Mouse (Mus musculus) v-Abl transformed pro-B cells (cell line): ENCODE measurements around the gene Asl.

Experiments used
- in situ Hi-C, 2 experiments: fragments of 400-800 bp; cut with MboI; formaldehyde crosslinking; loops; one replicate each; pipeline ENCODE4 v1.15.1; 2025; ENCODE audit not compliant: unreplicated experiment in 2 of 2

The Asl gene

DNA sequence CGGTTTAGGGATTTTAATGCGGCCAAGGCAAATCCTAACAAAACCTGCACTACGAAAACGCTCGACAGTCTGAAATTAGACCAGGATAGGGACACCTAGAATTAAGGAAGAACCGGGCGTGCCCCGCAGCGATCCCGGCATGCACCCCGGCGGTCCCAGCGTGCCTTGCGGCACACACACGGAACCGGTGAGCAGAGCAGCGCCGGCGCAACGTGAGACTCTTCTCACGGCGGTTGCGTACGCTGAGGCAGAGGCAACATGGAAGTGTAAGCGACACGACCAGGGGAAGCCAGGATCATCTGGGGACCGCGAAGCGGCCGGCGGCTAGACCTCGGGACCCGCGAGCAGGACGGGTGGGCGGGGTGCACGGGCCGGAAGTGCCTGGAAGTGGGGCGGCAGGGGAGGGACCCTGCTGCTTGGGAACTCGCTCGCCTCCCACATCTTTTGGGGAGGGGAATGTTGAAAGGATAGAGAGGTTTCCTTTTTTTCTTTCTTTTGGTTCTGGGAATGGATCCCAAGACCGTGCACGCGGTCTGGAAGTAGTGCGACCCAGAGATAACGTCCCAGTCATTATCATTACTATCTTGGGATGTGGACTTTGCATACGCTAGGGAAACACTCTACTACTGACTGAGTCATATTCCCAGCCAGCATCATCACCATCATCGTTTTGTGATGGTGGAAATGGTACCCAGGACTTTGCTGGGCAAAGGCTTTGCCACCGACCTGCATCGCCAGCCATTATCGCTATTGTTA, at the start of gene Asl, which contains the start of gene Crcp:
Asl (minus strand) TSS at position 106 of the 756 bp plus-strand sequence.
Crcp (plus strand) TSS at position 149 of the 756 bp plus-strand sequence.
- in situ Hi-C loops, result loop anchor here in 1 of 2 experiments (10.0 kb wide), 1 partner anchor 225 kb away; the partner anchor contains the start of genes Sbds and Tyw1

DNA sequence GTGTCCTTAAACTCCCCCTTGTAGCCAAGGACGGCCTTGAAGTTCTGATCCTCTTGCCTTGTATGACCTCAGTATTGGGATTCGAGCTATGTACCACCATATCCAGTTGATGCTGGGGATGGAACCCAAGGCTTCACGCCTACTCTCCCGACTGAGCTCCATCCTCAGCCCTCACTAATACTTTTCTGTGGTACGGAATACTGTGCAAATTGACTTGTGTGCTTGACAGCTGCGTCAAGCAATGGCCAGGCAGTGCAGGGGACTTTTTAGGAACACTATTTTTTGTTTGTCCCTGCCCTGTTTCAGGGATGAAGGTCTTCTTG, 49.7 kb upstream of the Asl start:
- in situ Hi-C loops, result no loop called here

DNA sequence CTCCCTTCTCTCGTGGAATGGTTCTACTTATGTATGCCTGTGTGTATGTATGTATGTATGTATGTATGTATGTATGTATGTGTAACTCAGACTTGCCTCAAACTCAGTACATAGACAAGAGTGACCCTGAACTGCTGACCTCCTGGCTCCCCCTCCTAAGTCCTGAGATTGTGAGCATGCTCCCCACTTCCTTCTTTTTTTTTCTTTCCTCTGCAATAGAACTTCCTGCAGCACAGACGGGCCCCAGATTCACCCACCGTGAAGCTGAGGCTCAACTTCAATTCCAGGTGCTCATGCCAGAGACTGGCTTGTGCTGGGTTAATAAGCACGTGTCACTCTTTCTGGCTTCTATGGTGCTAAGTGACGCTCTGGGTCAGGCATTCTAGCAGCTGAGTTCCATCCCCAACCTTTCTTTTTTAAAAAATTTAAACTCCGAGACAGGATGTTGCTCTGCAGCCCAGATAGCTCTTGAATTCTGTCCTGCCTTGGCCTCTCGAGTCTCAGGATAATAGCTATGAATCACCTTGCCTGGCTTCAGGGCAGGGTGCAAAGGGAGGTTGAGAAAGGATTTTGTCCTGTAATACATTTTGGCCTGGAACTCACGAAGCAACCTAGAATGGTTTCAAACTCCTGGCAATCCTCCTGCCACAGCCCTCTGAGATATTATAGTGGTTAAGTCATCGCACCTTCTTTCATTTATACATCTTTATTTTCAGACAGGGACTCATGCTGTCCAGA, 49.2 kb upstream of the Asl start:
- in situ Hi-C loops, result no loop called here

DNA sequence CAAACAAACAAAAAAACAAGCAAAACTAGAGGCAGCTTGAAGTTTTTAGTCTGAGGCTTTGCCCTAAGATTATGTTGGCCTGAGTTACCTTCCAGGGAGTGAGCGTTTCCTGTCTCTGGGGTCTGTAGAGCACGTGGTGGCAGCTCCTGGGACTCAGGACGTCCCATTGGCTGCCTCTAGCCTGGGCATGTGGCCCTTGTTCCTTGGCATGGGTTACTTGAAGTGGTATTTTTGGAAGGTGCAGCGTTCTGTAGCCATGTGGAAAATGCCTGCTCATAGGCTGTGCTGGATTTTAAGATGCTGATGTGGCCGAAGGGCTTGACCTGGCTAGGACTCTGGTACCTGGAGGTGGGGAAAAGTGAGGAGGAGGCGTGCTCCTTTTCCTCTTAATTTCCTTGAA, 47.3 kb upstream of the Asl start:
- in situ Hi-C loops, result no loop called here

DNA sequence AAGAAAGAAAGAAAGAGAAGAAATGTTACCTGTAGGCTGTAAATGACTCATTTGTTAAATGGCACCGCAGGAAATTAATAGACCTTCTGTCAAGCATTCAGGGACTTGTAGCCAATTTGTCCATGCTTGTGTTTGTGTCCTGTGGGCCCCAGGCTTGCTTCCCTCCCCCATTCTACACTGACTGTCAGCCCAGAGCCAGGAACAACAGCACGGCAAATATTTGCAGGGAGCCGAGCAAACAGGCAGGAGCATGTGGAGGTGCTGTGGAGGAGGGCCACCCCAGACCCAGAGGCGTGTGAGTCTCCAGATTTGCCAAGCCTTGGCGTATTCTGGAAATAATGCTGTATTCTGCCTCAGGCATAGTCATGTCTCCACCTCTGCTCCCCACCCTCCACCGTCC, 45.4 kb upstream of the Asl start:
- in situ Hi-C loops, result no loop called here

DNA sequence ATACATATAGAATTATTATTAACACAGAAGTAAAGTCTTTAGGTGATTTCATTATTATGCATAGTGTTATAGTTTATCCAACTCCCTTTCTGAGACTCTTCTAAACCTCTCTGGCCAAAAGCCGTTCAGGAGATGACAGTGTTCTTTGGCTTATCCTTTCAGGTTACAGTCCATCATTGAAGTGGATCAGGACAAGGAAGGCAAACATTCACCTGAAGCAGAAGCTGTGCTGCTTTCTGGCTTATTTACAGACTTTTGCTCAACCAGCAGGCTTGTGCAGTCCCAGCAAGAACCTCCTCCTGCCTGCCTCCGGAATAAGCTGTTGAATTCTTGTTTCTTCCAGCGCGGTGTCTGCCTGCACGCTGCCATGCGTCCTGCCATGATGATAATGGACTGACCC, 44.0 kb upstream of the Asl start, which contains the start of gene Tpst1:
Tpst1 (plus strand) TSS at position 301 of the 400 bp plus-strand sequence.
- in situ Hi-C loops, result no loop called here

DNA sequence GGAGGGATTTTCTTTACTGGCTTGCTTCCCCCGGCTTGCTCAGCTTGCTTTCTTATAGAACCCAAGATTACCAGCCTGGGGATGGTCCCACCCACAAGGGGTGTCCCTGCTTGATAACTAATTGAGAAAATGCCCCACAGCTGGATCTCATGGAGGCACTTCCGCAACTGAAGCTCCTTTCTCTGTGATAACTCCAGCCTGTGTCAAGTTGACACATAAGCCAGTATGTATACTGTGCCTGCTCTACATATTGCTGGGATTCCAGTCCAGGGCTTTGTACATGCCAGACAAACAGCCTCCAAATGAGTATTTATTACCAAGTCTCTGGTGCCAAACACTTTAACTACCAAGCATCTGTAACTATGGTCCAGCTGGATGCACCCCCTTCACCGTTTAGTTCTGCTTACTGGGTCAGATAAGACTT, 38.8 kb upstream of the Asl start:
- in situ Hi-C loops, result no loop called here

DNA sequence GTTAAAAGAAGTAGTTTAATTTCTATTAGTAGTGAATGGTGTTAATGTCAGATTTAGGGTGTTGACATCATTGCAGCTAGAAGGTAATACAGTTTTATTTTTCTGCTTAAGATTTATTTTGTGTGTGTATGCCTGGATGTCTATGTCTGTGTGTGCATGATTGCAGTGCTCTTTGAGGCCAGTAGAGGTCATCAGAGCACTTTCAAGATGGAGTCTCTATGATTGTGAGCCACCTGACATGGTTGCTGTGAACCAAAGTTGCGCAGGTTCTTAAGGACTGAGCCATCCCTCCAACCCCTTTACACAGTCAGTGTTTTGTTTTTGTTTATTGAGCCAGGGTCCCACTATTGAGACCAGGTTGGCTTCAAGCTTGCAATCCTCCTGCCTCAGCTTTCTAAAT, 36.5 kb upstream of the Asl start:
- in situ Hi-C loops, result no loop called here

DNA sequence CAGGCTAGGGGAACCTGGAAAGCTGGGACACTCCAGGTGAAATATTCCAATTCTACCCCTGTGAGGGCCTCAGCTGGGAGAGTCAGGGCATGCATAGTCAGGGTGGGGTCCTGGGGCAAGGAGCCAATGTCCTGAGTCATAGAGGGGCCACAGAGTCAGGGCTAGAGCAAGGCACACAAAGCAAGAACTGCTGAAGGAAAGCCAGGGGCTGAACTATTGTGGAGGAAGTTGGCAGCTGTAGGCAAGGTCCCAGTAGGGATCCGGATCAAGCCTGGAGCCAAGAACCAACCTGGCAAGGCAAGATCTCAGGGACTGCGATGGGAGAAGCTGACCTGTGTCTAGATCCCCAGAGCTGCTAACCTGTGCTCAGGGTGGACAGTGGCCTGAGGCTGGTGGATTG, 34.7 kb upstream of the Asl start:
- in situ Hi-C loops, result no loop called here

DNA sequence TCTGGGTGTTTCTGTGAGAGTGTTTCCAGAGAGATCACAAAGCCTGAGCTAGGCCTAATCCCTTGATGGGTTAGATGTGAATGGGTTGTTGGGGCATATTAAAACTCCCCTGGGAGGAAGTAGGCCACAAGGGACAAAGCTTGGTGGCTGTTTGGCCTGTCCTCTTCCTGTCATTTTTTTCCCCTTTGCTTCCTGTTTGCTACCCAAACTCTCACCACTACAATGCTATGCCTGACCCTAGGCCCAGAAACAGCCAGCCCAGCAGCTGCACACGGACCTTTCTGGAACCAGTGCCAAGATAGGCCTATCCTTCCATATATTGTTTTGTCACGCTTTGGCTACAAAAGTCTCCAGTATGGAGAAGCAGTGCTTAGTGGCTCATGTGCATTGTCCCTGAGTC, 33.0 kb upstream of the Asl start:
- in situ Hi-C loops, result no loop called here

DNA sequence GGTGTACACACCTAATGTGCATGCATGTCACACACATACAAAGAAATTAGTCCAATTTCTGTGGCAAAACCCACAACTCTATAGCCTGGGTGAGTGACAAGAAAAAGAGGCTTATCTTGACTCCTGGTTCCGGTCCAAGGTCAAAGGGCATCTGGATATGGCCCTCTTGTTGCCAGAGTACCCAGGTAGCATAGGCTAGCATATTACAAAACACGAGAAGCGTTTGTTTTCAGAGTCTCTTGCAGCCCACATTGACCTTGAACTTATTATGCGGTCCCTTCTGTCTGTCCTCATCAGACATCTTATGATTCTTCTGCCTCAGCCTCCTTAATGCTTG, 31.2 kb upstream of the Asl start:
- in situ Hi-C loops, result no loop called here

DNA sequence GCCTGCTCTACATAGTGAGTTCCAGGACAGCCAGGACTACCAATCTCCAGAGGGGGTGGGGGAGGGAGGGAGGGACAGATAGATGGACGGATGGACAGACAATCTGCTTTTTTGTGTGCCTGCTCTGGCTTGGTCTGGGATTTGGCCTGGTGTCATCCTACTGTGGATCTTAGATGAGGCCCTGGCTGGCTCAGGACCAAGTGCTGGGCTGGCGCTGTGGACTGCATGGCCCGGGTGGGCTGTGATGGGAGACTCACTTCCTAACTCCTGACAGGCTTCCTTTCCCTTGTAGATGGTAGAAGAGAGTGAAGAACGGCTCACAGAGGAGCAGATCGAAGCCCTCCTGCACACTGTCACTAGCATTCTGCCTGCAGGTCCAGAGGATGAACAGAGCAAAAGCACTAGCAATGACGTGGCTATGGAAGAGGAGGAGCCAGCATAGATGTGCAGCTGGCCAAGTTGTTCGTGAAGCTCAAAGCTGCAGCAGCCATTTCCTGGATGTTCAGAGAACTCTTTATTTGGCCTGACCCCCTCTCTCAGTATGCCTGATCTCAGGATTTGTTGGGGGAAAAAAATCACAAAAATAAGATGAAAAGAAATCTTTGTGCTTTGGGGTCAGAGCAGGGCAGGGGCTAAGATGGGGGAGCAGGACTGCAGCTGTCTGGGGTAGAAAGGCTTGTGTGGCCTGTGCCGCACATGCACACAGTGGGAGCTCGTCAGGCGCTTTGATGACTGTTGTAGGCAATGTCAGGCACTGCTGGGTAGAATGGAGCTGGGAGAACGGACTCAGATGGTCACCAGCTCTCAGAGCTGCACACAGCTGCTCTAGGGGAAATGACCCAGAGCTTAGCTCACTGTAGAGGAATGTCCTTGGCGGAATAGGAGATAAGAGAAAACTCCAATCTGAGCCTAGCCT, 30.6 kb upstream of the Asl start:
- in situ Hi-C loops, result no loop called here

DNA sequence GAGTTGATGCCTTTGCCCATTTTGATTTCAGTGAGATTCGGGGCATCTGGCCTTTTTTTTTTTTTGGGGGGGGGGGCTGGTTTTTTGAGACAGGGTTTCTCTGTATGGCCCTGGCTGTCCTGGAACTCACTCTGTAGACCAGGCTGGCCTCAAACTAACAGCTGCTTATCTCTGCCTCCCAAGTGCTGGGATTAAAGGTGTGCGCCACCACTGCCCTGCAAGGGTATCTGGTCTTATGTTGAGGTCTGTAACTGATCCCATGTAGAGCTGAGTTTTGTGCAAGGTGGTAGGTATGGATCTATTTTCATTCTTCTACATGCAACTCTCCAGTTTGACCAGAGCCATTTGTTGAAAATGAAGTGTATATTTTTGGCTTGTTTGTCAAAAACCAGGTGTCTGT, 27.3 kb upstream of the Asl start:
- in situ Hi-C loops, result no loop called here

DNA sequence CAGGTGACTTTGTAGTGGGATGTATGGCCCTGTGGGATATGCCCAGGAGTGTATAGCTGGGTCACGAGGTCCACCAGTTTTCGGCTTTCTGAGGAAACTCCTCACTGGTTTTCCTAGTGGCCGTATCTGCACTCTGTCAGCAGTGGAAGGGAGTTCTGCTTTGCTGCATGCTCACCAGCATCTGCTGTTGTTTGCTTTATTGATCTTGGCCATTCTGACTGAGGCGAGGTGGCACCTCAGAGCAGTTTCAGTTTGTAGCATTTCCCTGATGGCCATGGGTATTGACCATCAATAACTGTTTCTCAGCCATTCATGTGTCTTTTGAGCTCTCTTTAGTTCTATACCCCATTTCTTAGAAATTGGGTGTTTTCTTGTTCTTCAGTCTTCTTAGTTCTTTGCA, 26.6 kb upstream of the Asl start:
- in situ Hi-C loops, result no loop called here

DNA sequence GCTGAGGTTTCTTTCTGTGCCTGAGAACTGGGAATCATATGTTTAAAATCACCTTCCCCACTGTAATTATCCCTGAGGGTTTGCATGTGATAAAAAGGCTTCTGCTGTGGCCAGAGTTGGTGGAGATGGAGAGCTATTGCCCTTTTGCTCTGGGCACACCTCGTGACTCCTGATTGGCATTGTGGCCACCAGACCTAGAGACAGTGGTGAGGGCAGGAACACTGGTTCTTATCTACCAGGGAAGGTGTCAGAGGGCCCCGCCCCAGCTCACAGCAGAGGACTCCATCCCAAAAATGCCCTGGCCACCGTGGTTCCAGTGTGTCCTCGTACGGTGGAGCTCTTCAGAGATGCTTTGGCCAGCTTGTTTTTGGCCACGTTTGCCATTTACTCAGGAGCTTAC, 23.9 kb upstream of the Asl start:
- in situ Hi-C loops, result no loop called here

DNA sequence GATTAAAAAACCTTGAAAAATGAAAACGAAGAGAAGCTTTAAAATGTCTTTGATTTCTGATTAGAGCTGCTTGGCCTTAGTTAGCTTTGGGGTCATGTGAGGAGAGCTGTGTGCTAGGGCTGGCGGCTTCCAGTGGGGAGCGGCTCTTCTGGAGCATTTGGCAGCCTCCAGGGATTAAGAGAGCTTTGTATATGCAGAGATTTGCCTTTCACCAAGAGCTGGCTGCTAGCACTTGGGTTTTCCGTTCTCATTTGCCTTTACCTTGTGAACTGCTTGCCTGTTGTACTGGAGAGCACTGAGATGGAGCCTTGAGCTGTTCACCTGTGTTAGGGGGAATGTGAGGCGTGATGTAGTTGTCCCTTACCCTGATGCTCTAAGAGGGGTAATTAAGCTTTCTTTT, 23.5 kb upstream of the Asl start:
- in situ Hi-C loops, result no loop called here

DNA sequence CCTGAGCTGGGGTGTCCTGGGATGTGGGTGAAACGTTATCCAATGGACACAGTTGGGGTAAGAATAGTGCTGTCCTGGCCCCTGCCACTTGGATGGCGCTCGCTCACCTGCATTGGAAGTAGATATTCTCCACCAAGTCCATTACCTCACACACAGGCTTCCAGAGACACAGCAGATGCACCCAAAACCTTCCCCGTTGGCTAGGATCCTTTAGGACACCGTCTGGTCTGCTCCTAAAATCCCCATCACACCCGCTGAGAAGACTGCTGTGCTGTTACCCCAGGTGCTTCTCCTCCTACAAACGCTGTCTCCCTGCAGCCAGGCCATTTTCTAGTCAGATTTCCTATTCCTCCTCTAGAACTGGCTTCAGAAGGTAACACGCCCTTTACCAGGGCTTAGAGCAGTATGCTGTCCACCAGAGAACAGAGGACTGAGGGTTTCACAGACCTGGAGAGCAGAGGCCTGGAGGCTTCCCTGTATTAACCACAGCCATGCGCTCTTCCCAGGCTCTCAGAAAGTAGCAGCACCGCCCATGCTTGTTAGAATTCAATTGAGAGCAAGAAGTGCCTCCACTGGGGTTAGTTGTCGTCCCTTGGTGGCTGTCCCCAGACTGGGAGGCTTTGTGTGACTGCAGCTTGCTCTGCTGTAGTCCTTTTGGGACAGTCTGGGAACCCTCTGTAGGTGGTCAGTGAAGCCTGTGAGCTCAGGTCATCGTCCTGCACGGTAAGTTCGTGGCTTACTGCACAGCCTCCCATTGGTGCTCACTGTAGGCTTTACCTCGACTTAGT, 22.2 kb upstream of the Asl start:
- in situ Hi-C loops, result no loop called here

DNA sequence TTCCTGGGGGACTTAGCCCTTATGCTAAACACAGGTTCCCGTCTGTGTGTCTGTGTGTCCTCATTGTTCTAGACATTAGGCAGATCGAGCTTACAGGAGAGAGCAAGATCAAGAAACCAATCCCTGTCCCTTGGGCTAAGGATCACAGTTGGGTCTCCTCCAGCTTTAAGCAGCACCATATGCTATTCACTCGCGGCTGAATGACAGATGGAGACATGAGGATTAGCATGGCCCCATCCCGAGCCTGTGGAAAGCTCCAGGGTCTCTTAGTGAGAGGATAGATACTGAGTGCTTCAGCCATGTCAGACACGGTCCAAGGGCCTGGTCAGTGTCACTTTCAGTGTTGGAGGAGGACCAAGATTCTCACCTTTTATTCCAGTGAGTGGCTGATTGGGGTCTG, 21.4 kb upstream of the Asl start:
- in situ Hi-C loops, result no loop called here

DNA sequence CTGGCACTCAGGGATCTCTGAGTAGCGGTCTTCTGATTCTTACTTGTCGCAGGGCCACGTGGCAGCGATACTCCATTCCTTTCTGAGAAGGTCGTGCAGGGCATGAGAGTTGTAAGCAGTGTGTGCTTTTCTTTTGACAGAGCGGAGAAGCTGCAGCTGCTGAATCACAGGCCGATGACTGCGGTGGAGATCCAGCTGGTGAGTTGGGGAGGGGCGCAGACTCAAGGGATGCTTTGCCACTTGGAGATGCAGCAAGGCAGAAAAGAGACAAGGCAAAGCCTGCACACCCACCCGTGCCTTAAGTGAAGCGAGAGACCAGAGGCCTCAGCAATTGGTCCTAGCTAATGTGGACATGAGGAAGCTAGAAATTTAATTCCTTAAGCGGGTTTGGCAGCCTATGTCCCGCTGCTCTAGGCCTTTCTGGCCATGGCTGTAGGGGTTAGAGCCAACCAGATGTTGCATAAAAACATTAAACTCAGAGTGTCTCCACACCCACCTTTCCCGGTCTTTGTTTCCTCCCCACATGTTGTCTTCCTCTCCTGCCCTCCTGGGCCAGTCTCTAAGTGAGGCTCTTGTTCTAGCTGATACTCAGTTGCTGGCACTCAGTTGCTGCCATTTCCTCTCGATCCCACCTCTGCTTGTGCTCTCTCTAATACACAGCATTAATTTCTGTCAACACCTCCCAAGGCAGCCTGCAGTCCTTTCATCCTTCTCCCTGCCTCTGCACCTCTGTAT, 19.9 kb upstream of the Asl start:
- in situ Hi-C loops, result no loop called here

DNA sequence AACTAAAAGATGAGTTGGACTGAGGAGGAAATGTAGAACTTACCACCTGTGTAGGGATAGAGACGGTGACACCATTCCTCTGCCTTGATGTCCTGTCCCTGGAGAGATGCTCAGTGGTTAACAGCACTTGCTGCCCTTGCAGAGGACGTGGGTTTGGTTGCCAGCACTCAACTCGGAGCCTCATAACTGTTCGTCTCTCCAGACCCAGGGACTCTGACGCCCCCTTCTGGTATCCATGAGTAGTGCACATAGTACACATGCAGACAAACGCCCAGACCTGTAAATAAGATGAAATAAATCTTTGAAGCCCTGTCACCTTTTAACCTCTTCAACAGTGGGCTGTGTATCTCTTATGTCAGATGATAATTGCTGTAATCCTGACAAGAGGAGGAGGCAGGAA, 18.0 kb upstream of the Asl start:
- in situ Hi-C loops, result no loop called here
